Mouse (Mus musculus): ENCODE results near the gene Gpsm3.

Gpsm3 gene

DNA sequence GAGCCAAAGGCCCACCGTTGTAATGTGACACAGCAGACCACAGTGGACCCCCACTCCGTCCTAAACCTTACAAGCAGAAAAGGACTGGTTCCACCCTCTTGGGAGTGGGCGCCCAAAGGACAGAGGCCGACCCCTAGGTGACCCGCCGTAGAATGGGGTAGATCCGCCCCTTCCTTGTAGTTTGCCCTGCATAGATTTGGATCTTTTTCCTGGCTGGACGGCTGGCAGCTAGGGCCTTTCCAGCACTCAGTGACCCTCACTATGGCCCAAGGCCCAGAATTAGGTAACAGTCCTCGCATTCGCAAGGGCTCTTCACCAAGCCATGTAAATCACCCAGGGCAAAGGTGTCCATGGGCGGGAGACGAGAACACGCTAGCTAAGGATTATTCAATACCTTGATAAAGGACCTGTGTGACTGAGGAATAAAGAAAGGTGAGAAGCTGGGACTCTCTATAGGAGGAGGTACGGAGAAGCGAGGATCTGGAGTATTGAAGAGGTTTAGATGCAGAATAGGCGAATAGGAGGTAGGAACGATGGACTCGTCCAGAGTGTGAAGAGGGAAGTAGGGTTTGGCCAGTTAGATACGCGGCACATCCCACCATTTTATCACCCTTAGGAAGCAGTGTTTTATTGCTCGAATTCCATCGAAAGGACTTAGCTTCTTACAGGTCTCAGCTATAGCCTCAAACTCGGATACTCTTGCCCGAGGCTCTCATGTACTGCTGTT lies 15.1 kb downstream of the Gpsm3 start:
- DNase-seq = peak in 1 of 2 experiments; percentile 31

DNA sequence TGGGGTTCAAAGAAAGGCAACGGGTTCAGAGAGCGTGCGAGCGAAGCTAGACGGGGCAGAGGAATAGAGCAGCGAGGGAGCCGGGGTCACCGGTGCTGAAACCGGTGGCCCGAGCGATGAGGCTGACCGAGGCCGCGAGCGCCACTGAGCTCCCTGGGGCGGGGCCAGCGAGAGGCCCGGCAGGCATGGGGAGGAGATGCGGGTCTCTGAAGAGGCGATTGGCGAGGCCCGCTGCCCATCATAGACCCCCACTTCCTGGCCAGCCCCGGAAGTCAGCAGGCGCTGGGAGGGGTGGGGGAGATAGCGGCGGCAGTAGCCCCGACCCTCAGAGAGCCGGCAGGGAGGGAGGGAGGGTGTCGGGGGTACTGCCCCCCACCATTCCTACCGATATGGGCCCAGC lies 16.0 kb downstream of the Gpsm3 start:
- peak; percentile 90 for DNase-seq

DNA sequence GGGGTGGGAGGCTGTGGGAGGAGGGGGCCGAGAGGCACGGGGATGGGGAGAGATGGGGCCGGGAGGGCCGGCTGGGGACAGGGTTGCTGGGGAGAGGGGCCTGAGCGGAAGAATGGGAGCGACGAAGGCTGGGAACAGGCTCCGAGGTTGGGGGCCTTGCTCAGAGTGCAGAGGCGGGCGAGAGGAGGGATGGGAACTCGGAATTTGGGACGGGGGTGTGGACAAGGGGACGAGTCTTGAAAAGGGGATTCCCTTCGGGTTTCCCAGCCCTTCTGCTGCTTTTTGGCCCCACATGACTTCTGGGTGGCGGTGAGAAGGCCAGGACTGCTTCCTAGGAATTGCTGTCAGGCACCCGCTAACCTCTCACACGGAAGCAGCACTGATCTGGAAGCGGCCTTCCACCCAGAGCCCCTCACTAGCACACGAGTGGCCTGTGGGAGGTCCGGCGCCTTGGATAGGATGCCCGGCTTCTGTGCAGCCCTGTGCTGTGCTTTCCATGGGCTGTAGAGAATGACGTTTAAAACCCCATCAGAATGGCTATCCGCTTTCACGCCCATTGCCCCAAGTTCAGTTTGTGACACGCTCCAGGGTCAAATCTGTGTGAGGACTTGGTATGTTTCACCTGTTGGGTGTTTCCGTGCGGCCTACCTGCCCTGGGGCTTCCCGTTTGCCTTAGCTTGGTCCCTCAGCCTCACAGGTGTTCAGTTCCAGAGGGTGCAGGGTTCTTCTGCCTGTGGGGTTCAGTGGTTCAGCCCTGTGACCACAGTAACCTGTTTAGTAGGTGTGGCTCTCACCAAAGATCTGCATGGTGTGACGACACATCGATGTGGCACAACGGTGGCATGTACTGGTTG lies 16.8 kb downstream of the Gpsm3 start:
- DNase-seq = no peak

DNA sequence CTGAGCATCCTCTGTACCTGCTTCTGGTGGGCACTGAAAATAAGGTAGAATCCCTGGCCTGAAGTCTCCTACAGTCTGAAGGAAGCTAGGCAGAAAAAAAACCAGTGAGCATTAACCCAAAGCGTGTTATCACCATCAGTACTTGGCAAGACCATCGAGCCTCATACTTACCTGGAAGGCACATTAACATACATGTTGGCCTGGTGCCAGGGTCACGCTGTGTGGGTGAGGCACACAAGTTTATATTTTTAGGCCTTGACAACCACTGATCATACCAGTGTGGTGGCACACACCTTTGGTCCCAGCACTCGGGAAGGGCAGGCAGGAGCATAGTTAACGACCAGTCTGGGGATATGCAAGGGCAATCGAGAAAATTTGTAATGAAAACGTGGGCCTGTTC lies 18.4 kb downstream of the Gpsm3 start:
- DNase-seq = no peak

DNA sequence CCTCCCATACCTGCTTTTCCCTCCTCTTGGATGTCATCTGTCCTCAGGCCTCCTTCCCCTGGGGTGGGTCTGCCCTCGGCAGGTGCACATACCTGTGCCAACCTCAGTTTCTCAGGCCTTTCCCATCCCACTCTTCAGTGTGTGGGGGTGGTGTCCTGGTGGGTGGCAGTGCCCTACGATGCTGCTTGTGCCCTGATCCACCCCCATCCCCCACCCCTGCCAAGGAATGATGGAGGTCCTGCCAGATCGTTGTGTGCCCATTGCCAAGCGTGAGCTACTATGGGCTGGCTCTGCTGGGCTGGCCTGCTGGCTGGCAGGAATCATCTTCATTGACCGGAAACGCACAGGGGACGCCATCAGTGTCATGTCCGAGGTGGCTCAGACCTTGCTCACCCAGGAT lies 21.4 kb downstream of the Gpsm3 start:
- no peak for DNase-seq

DNA sequence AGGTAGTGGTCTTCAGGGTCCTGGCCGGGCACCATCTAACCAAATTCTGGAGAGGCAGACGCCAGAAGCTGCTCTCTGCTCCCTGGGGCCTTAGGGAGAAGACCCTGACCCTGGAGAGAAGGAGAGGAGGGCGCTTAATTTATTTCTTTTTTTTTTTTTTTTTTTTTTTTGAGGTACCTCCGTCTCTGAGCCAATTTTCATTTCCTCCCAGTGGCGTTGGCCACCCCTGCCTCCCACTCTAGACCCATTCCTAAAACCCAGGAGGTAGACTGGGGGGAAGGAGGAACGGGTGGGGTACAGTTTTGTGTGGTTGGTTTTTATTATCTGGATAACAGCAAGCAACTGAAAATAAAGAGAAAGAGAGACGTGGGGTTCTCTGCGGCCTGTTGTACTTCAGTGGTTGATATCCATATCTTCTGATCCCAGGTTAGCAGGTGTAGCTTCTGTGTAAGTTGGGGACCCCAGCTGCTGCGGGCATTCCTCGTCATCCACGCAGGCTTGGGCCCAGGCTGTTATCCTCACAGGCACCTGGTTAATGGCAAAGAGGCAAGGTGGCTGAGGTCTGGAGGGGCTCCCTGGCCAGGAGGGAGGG lies 23.5 kb downstream of the Gpsm3 start:
- no peak for DNase-seq

DNA sequence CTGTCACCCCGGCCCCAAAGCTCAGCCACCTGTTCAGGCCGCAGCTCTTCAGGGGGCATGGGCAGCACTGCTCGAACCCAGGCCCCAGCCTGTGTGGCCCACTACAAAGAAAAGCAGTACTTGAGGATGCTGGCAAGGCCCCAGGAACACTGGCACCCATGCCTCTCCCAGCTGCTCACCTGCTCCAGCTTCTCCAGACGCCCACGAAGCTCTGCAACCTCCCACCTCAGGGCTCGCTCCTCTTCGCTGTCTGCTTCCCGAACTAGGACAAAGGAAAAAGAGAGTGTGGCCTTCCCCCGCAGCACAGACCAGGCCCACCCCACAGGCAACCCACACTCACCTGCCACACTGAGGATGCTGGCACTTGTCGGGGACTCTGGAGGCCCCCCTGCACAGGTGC lies 24.2 kb downstream of the Gpsm3 start:
- DNase-seq = no peak

DNA sequence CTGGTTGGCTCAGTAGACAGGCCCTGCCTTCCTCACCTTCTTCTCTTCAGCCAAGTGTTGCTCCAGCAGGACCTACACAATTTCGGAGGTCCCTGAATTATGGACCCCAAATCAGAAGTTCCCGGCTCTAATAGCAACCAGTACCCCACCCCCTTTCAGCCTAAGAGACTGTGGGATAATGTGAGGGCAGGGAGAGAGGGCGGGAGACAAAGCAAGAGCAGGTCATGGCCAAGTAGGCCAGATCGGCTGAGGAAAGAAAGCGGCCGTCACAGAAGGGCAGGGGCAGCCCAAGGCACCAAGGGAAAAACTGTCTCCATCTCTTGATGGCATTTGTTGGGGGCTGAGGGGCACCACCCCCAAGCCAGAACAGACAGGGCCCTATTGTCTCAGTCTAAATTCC lies 26.3 kb downstream of the Gpsm3 start, which contains the start of gene Egfl8:
Gene Egfl8, minus strand, starts transcription at position 101 of the 400 bp plus-strand sequence.
- DNase-seq = no peak

DNA sequence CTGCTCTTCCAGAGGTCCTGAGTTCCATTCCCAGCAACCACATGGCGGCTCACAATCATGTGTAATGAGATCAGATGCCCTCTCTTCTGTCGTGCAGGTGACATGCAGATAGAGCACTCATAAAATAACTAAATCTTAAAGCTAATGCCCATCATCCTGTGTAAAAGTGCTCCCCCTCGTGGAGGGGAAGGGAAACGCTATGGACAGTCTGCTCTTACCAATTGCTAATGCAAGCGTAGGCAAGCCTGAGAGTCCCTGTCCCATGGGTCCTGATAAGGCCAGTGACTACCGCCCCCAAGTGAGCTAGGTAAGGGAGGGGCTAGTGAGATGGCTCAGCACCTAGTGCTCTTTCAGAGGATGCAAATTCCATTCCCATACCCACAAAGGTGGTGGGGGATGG lies 29.4 kb downstream of the Gpsm3 start:
- DNase-seq = peak; percentile 90 to 92

DNA sequence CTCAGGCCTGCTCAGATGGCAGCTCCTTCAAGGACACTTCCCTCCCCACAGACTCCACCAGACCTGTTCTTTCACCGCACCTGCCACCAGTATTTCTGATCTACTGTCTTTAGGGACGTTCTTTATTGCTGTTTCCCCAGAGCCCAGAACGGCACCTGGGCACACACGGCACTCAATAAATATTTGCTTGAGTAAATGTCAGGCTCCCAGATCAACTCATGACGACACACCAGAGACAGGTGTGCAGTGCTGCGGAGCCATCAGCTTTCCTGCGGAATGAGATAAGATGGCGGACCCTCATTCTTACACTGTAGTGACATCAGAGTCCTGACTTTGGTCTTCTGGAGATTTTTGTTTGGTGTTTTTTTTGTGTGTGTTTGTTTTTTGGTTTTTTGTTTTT lies 31.4 kb downstream of the Gpsm3 start:
- no peak for DNase-seq

DNA sequence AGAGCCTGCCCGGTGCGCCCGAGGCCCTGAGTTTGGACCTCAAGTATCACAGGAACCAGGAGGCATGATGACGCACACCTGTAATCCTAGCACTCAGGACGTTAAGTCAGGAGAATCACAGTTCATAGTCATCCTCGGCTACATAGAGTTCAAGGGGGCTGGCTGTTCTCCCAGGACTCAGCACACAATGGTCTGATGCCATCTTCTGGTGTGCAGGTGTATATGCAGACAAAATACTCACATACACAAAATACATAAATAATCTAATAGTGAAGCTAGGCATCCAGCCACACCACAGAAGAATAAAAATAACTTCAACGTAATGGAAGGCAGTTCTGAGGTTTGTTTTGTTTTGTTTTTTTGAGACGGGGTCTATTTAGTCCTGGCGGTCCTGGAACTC lies 33.6 kb downstream of the Gpsm3 start:
- DNase-seq = no peak

DNA sequence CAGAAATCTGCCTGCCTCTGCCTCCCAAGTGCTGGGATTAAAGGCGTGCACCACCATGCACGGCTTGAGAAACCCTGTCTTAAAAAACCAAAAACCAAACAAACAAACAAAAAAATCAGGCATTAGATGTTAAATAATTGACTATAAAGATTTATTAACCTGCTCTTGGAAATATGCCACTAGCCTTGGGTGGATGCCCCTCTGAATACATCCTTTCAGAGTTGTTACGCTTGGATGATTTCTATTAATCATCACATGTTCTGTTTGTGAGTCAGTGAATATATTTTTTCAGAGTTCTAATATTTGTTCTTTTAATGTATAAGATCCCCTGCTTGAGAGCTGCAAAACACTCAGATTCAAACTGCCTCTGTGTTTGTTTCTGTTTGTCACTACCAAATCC lies 35.4 kb downstream of the Gpsm3 start:
- no peak for DNase-seq

DNA sequence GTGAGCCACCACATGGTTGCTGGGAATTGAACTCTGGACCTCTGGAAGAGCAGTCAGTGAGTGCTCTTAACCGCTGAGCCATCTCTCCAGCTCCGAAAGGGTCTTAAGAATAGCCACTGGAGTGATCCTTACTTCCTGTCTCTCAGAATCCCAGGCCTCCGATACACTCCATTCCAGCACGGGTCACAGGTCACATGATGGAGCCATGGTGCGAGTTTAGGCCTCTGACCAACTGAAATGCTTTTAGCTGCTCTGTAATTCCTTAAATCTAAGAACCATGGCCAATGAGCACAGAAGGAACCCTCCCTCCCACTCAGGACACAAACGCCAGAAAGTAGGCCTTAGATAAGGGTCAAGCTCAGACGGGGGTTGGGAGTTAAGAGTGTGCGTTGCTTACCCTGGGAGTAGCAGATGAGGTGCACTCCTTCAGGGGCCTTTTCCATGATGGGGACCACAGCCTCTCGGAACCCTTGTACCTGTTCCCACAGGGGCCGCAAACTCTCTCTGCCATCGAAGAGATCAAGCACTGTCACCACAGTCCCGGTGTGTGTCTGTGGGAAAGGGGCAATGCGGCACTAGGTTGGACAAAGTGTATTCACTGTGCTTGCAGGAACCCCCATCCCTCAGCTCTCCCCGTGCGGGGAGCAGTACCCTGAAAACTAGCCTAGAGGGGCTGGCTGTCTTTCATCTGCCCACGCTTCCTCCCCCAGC lies 36.6 kb downstream of the Gpsm3 start:
- no peak for DNase-seq

DNA sequence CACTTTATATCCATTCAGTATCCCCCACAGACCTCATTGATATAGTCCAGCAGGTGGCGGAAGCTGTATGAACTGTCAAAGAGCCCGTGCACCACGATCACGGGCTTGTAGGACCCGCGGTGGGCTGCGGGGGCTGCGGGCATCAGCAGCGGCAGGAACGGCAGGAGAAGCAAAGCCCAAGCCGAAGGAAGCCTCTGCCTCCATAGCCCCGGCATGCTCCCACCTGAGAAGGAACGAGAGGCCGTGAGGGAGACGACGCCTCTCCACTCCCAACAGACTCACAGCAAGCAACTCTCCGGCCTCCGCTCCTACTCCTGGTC lies 37.1 kb downstream of the Gpsm3 start:
- DNase-seq = peak in 1 of 2 experiments; percentile 47

DNA sequence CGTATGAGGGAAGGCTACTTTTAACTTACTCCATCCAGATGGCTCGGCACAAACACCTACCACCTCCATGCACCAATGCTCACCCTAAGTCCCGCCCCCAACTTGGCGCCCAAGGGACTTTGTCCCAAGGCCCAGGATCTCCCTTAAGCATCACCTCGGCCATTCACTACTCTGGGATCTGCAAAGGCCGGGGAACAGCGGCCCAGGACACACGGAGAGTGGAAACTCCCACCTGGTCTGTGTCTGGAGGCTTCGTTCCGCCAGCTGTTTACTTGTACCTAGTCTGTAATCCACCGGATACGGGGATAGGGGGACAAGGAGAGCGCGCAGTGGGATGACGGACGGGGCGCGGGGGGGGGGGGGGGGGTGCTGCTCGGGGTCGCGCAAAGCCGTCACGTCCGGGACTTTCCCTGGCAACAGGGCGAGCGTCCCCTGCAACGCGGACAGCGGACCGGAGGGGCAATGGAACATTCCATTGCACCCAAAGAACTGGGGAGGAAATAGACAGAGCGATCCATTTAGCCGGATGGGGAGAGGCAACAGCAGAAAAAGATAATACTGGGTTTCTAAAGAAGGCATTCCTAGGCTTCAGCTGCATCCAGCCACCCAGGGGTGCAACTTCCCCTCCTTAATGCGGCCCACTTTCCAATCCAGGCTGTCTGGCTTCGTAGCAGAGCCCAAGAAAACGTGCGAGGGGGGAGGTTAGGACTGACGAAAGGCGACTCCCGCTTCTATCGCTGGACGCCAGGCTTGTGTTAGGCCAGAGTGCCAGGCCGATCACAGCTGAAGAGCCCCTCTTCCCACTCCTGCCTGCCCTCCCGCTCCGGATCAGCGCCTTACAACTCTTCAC lies 37.7 kb downstream of the Gpsm3 start:
- peak; percentile 47 for DNase-seq

DNA sequence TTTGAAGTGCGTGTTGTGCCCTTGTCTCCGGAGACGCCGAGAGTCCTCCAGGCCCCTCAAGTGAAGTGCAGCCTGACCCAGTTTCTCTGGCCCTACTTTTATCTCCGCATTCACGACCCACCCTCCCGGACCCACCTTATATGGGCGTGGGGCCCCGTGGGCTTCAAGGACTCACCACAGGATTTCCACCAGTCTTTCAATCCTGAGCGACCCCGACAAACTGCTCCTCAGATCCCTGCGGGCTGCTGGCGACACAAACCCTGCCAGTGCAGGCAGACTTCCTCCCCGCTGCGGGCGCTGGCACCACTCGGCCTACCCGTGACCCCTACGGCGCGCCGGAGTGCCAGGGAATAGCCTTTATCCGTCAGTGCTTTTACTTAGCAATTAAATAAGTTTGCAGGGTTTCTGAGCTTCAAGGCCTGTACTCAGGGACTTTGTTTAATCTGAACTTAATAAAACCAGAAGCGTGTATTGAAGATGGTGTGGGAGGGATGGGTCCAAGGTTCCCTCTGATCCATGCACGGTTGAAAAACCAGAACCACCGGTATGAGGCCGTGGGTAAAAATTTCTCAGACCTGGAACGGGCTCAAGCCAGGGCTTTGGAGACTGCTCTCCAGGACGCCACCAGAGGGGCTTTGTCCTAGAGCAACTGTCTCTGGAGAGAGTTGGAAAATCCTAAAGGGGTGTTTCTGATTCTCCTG lies 38.5 kb downstream of the Gpsm3 start, which contains the start of gene Ppt2:
Gene Ppt2, minus strand, starts transcription at position 568 of the 701 bp plus-strand sequence.
- peak in 1 of 2 experiments; percentile 23 for DNase-seq

DNA sequence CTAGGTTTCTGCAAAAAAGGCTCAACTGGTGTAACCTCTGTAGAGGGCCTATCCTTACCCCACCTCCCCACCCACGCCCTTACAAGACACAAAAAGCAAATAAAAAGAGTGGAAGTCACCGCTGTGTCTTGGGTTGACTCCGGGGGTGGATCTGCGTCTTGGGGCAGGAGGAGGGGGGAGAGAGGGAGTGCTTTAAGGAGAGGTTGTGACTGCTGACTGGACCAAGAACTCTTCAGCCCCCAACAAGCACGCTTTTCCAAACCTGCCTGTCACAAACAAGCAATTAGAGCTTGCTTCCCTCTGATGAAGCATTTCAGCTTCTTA lies 39.0 kb downstream of the Gpsm3 start:
- no peak for DNase-seq

DNA sequence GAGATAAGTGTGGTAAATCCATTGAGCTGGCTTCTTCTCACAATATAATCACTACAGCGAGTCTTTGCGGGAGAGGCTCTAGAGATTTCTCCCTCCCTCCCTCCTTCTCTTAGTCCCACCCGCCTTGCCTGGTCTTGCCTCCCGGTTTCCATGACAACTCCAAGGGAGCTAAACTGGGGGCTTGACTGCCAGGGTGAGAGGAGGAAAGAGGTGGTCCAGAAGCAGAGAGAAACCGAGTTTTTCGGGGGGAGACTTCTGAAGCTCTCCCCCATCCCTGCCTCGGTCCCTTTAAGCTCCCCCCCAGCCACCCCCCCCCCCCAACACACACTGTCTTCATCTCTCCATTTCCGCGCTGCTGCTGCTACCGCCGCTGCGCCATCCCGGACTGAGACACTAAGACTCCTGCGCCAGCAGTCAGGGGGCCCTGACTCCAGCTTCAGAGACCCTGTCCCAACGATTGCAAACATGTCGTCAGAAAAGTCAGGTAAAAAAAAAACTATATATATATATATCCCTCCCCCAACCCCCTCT lies 39.7 kb downstream of the Gpsm3 start, which contains the start of gene Prrt1:
Gene Prrt1, plus strand, starts transcription at position 313 of the 531 bp plus-strand sequence.
- no peak for DNase-seq

DNA sequence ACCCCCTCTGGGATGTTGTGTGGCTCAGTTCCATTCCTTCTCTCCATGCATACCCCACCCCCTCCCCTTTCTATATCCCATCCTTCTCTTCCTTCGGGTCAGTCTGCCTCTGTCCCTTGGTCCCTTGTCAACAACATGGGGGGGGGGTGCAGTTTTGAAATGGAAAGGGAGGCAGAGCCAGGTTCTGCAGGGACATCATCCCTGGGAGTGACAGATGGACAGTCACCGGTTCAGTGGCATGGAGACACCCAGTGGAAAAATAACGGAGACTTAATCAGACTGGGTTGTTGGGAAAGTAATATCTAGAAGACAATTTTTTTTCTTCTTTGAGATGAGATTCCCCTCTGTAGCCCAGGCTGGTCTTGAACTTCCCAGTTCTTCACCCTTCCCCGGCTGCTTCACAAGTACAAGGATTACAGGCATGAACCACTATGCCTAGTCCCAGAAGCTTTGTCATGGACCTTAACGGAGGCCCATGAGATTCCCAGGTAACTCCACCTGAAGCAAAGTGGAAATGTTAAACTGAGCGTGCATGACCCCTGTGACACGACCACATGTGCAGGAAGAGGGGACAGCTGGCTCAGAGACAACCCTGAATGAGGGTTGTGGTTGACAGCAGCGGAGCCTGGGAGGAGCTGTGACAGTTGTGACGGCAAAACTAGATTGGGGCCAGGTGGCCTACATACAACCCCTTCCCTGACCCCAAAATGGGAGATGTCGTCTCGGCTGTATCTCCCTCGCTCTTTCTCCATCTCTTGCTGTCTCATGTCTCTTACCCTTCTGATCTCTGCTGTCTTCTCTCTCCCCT lies 40.4 kb downstream of the Gpsm3 start:
- peak; percentile 27 to 36 for DNase-seq

DNA sequence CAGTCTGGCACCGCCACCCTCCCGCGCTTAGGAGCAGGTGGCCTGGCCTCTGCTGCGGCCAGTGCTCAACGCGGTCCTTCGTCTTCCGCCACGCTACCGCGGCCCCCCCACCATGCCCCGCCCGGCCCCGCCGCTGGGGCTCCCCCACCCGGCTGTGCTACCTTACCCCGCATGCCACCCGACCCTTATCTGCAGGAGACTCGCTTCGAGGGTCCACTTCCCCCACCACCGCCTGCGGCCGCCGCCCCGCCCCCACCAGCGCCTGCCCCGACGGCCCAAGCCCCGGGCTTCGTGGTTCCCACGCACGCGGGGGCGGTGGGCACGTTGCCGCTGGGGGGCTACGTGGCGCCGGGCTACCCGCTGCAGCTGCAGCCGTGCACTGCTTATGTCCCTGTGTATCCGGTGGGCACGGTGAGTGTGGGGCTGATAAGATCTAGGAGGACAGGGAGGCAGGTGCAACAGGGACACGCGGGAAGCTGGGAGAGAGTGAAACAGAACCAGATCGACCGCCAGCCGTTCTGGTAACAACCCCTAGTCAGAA lies 41.2 kb downstream of the Gpsm3 start:
- DNase-seq = peak in 1 of 2 experiments; percentile 24

Measured in B cell, adult 2 months (primary cell).